Mouse (Mus musculus) neural tube, embryonic 14.5 days (tissue): ENCODE results near the gene Pygo1. TPM values are rescaled to one million over a fixed set of nuclear protein-coding genes. Genes with fewer than 3 reads are reported as not detected.
A peak's percentile ranks its signal among the peaks of the same experiment; 100 is the strongest.

ENCODE experiments used
- ATAC-seq: fragments of 200-750 bp; cut with Nextera tagmentation; 2 replicates; pipeline ENCODE4 v1.8.0; 2017; ENCODE audit warnings: low read depth, mild to moderate bottlenecking, moderate TSS enrichment, moderate library complexity
- H3K27ac ChIP-seq: fragments of 300-500 bp; sonication (generic); 2 replicates; pipeline ENCODE4 v1.5.1; 2014; ENCODE audit warnings: low read depth, mild to moderate bottlenecking, control low read depth, low read length, moderate library complexity, mixed read lengths
- H3K27me3 ChIP-seq: fragments of 300-500 bp; sonication (generic); 2 replicates; pipeline ENCODE4 v1.6.1; 2014; ENCODE audit warnings: low read length; ENCODE audit not compliant: control insufficient read depth, insufficient read depth
- H3K36me3 ChIP-seq: fragments of 300-500 bp; sonication (generic); 2 replicates; pipeline ENCODE4 v1.6.1; 2014; ENCODE audit warnings: low read length, mixed read lengths; ENCODE audit not compliant: control insufficient read depth, insufficient read depth
- H3K4me1 ChIP-seq: fragments of 300-500 bp; sonication (generic); 2 replicates; pipeline ENCODE4 v1.6.1; 2014; ENCODE audit warnings: low read length; ENCODE audit not compliant: control insufficient read depth, insufficient read depth
- H3K4me2 ChIP-seq: fragments of 300-500 bp; sonication (generic); 2 replicates; pipeline ENCODE4 v1.6.1; 2014; ENCODE audit warnings: mild to moderate bottlenecking, low read depth, low read length, control low read depth
- H3K4me3 ChIP-seq: fragments of 300-500 bp; sonication (generic); 2 replicates; pipeline ENCODE4 v1.5.1; 2014; ENCODE audit warnings: low read depth, low read length, control low read depth, mixed read lengths
- H3K9ac ChIP-seq: fragments of 300-500 bp; sonication (generic); replicated peaks from 2 replicates; pipeline ENCODE4 v1.6.1; 2014; ENCODE audit warnings: low read depth, mild to moderate bottlenecking, control low read depth, low read length, mixed read lengths
- H3K9me3 ChIP-seq: fragments of 300-500 bp; sonication (generic); 2 replicates; pipeline ENCODE4 v1.6.1; 2016; ENCODE audit warnings: low read length; ENCODE audit not compliant: control insufficient read depth
- WGBS: fragments of 180-500 bp; shearing (Covaris S2); extraction: QIAGEN DNeasy Blood & Tissue Kit; methylation state at CpG from one replicate; pipeline ENCODE4 v1.1.7; 2014; 5-methylcytosine and 5-hydroxymethylcytosine counted together
- polyA plus RNA-seq: library from polyadenylated mRNA; unstranded; fragments of >200 nt; fragmentation: Nextera tagmentation; extraction: Ambion mirVana; gene quantifications from 2 replicates; pipeline ENCODE4 v1.2.1, GENCODE M21; 2014

Pygo1 gene
- polyA plus RNA-seq, 1 experiment from 2014 or later, result 19.7 TPM

- no peaks in the 10 kb centered on the region for H3K9me3 ChIP-seq
Measured at GRCm38 (mm10) chr9:72915728-72916127, 9.7 kb upstream of the Pygo1 start.

GRCm38 (mm10) chr9:72923068-72923467 lies 2.4 kb upstream of the Pygo1 start:
- Histone ChIP-seq H3K9me3 (no peaks in the 10 kb centered on the region), H3K4me3 (no peak overlapping the region), H3K4me1 (peaks cover 14% of the 10 kb centered on the region; the same call in 1 of the 2 replicates), H3K4me2 (no peak overlapping the region), H3K27ac (no peak overlapping the region), H3K9ac (no peak overlapping the region), H3K27me3 (no peaks in the 10 kb centered on the region), H3K36me3 (no peaks in the 10 kb centered on the region)
- WGBS, result 73% methylated on average over 3 of the region's 3 CpGs
- no peak for ATAC-seq

More at GRCm38 (mm10) chr9:72915728-72916127, 9.7 kb upstream of the Pygo1 start:
- no peak overlapping the region for H3K4me3 ChIP-seq
- no peaks in the 10 kb centered on the region for H3K36me3 ChIP-seq
- H3K9ac ChIP-seq, result no peak overlapping the region
- no peak overlapping the region for H3K4me2 ChIP-seq
- 75% methylated on average over 7 of the region's 7 CpGs for WGBS
- H3K4me1 ChIP-seq, result no peaks in the 10 kb centered on the region
- no peaks in the 10 kb centered on the region for H3K27me3 ChIP-seq
- no peak for ATAC-seq
- H3K27ac ChIP-seq, result no peak overlapping the region

GRCm38 (mm10) chr9:72925935-72926258 lies 452 bp downstream of the Pygo1 start:
- 1% methylated on average over 20 of the region's 20 CpGs for WGBS

GRCm38 (mm10) chr9:72931166-72931790 lies 5.8 kb downstream of the Pygo1 start:
- no peak overlapping the region for H3K9ac ChIP-seq
- WGBS, result 79% methylated on average over 13 of the region's 13 CpGs
- H3K4me3 ChIP-seq, result no peak overlapping the region
- no peaks in the 10 kb centered on the region; the same call in 1 of the 2 replicates for H3K9me3 ChIP-seq
- peaks cover 14% of the 10 kb centered on the region; the same call in 1 of the 2 replicates for H3K4me1 ChIP-seq
- H3K27ac ChIP-seq, result no peak overlapping the region
- no peak overlapping the region for H3K4me2 ChIP-seq
- no peaks in the 10 kb centered on the region for H3K27me3 ChIP-seq
- H3K36me3 ChIP-seq, result no peaks in the 10 kb centered on the region
- ATAC-seq, result no peak

More at GRCm38 (mm10) chr9:72925935-72926258, 452 bp downstream of the Pygo1 start:
- Histone ChIP-seq H3K4me1 (peaks cover 14% of the 10 kb centered on the region; the same call in 1 of the 2 replicates), H3K27ac (peak overlapping the region; percentile 78), H3K27me3 (no peaks in the 10 kb centered on the region), H3K9me3 (no peaks in the 10 kb centered on the region), H3K36me3 (no peaks in the 10 kb centered on the region), H3K4me3 (peak overlapping the region; percentile 82), H3K9ac (peak overlapping the region; percentile 93), H3K4me2 (peak overlapping the region; percentile 94)
- ATAC-seq, result peak; percentile 83

DNA sequence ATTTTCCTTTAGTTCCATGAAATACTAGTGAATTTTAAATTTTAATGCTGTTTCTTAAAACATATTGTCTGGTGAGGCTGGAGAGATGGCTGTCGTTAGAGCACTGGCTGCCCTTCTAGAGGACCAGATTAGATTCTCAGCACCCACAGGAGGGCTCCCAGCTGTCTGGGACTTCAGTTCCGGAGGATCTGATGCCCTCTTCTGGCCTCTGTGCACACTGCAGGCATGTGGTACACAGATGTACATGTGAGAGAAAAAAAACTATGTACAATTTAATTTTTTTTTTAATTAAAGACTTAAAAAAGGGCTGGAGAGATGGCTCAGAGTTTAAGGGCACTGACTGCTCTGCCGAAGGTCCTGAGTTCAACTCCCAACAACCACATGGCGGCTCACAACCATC lies 9.9 kb downstream of the Pygo1 start:
- no peak for ATAC-seq
- Histone ChIP-seq H3K4me2 (no peak overlapping the region), H3K9ac (no peak overlapping the region), H3K36me3 (no peaks in the 10 kb centered on the region), H3K4me3 (no peak overlapping the region), H3K27ac (no peak overlapping the region), H3K9me3 (no peaks in the 10 kb centered on the region; the same call in 1 of the 2 replicates), H3K4me1 (no peaks in the 10 kb centered on the region), H3K27me3 (no peaks in the 10 kb centered on the region)
- WGBS, result 91% methylated on average over 4 of the region's 4 CpGs

DNA sequence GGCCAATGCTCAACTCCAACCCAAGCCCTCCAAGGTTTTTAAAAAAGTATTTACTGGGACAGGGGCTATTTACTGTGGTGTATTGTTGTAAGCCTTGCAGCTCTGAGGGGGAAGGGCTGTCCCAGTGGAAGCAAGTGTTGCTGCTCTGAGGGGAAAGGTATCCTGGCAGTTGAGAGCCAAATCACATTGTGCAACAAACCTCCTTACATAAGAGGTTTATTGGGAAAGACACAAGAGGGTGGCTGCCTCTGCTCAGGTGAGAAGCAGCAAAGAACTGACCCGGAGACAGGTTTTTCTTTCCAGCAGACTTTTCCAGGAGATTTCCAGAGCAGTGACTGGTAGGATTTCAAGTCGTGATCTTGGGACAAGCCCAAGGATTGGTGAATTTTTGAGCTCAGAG lies 10.9 kb downstream of the Pygo1 start:
- ATAC-seq, result no peak
- H3K36me3 ChIP-seq, result no peaks in the 10 kb centered on the region
- 73% methylated on average over 2 of the region's 2 CpGs for WGBS
- H3K4me3 ChIP-seq, result no peak overlapping the region
- no peaks in the 10 kb centered on the region for H3K4me1 ChIP-seq
- no peak overlapping the region for H3K27ac ChIP-seq
- no peak overlapping the region for H3K9ac ChIP-seq
- H3K9me3 ChIP-seq, result no peaks in the 10 kb centered on the region; the same call in 1 of the 2 replicates
- no peaks in the 10 kb centered on the region for H3K27me3 ChIP-seq
- no peak overlapping the region for H3K4me2 ChIP-seq

DNA sequence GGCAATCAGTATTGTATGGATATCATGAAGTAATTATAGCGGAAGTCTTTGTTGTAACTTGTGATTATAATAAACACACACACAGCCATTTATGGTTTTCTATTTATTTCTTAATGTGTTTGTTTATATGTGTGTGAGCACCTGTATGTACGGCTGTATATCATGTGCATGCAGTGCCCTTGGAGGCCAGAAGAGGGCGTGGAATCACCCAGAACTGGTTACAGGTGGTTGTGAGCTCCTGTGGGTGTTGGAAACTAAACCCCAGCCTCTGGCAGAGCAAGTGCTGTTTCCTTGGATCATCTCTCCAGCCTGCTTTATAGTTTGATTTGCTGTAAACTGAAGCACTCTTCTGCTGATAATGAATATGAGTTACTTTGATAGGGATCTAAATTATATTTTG lies 18.0 kb downstream of the Pygo1 start:
- WGBS, result 68% methylated on average over 3 of the region's 3 CpGs
- no peak overlapping the region for H3K9ac ChIP-seq

GRCm38 (mm10) chr9:72944286-72944685 lies 18.8 kb downstream of the Pygo1 start:
- Histone ChIP-seq H3K9me3 (no peaks in the 10 kb centered on the region), H3K4me2 (no peak overlapping the region), H3K27ac (no peak overlapping the region), H3K4me3 (no peak overlapping the region), H3K9ac (no peak overlapping the region), H3K27me3 (no peaks in the 10 kb centered on the region), H3K36me3 (peaks cover 10% of the 10 kb centered on the region; the same call in 1 of the 2 replicates), H3K4me1 (no peaks in the 10 kb centered on the region)
- ATAC-seq, result no peak
- 95% methylated on average over 13 of the region's 13 CpGs for WGBS

More for the DNA sequence above, 18.0 kb downstream of the Pygo1 start:
- peaks cover 10% of the 10 kb centered on the region; the same call in 1 of the 2 replicates for H3K36me3 ChIP-seq
- H3K4me1 ChIP-seq, result no peaks in the 10 kb centered on the region
- no peaks in the 10 kb centered on the region for H3K9me3 ChIP-seq
- H3K4me3 ChIP-seq, result no peak overlapping the region
- H3K27ac ChIP-seq, result no peak overlapping the region
- no peak for ATAC-seq
- no peaks in the 10 kb centered on the region for H3K27me3 ChIP-seq
- no peak overlapping the region for H3K4me2 ChIP-seq

- no peak overlapping the region for H3K27ac ChIP-seq
- H3K4me1 ChIP-seq, result no peaks in the 10 kb centered on the region
- WGBS, result 100% methylated on average over 1 of the region's 1 CpGs
- peaks cover 10% of the 10 kb centered on the region; the same call in 1 of the 2 replicates for H3K36me3 ChIP-seq
- no peak overlapping the region for H3K4me3 ChIP-seq
- no peak for ATAC-seq
- H3K27me3 ChIP-seq, result no peaks in the 10 kb centered on the region
- no peaks in the 10 kb centered on the region for H3K9me3 ChIP-seq
- no peak overlapping the region for H3K9ac ChIP-seq
- no peak overlapping the region for H3K4me2 ChIP-seq
Measured at GRCm38 (mm10) chr9:72947010-72947409, 21.6 kb downstream of the Pygo1 start.
